Mouse (Mus musculus) megakaryocyte, embryonic 14.5 days (primary cell): ENCODE measurements around the gene Sergef.

Source experiments
- FLI1 ChIP-seq: IDR thresholded peaks from 2 replicates; pipeline ENCODE4 v1.6.1; 2012; ENCODE audit warnings: low read length, inconsistent platforms, mixed read lengths
- GATA1 ChIP-seq: IDR thresholded peaks from 3 replicates; pipeline ENCODE4 v1.6.1; 2012; ENCODE audit warnings: mixed read lengths, low read length, inconsistent platforms, borderline replicate concordance

DNA sequence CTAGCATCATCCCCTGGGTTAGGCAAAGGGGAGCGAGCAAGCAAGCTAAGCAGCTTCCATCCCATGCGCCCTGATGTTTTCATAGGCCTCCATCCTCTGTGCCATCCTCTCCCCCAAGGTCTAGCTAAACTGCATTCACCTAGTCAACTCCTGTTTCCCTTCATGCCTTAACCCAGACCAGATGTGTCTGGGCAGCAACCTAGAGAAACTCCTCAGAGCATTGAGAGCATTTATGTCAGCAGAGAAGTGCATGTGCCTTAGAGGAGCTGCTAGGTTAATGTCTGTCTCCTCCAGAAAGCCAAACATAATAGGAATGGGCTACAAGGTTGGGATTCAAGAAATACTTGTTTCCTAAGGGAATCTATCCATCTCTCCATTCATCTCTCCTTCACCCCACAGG is 42.6 kb downstream of the Sergef start:
- TF ChIP-seq GATA1 (no peak), FLI1 (no peak)
